Mouse (Mus musculus): ENCODE measurements around the gene Pank2. TPM values are rescaled to one million over a fixed set of nuclear protein-coding genes. Genes with fewer than 3 reads are reported as not detected.
"Not testable (repeated sequence)": the region's sequence is repeated elsewhere in the genome, so short reads cannot be mapped to it uniquely, and the experiment has no call there.

Gene Pank2
- polyA plus RNA-seq, 1 experiment from 2014 or later = 62.2 TPM

GRCm38 (mm10) chr2:131264027-131264426, 1.7 kb downstream of the Pank2 start:
- Histone ChIP-seq H3K27ac (no peak overlapping the region), H3K4me3 (0 out of 2 replicates have a peak overlapping the region, but pooled peaks have one; percentile 84), H3K9me3 (replicated peaks) (no peaks in the 10 kb centered on the region), H3K27me3 (no peaks in the 10 kb centered on the region), H3K4me2 (replicated peaks) (peak overlapping the region; percentile 69), H3K36me3 (no peaks in the 10 kb centered on the region), H3K4me1 (peaks cover 28% of the 10 kb centered on the region), H3K9ac (no peak overlapping the region)
- WGBS = 72% methylated on average over 6 of the region's 6 CpGs
- ATAC-seq (ENCODE audit: low FRiP score) = no peak

- whole genome bisulfite sequencing = 90% methylated on average over 2 of the region's 2 CpGs
- Histone ChIP-seq H3K4me1 (peaks cover 28% of the 10 kb centered on the region), H3K9ac (no peak overlapping the region), H3K4me2 (replicated peaks) (no peak overlapping the region), H3K4me3 (no peak overlapping the region), H3K36me3 (no peaks in the 10 kb centered on the region), H3K27ac (no peak overlapping the region), H3K27me3 (no peaks in the 10 kb centered on the region), H3K9me3 (replicated peaks) (no peaks in the 10 kb centered on the region)
- ATAC-seq (ENCODE audit: low FRiP score) = no peak
These were observed 2.8 kb downstream of the Pank2 start for GRCm38 (mm10) chr2:131265056-131265455.

DNA sequence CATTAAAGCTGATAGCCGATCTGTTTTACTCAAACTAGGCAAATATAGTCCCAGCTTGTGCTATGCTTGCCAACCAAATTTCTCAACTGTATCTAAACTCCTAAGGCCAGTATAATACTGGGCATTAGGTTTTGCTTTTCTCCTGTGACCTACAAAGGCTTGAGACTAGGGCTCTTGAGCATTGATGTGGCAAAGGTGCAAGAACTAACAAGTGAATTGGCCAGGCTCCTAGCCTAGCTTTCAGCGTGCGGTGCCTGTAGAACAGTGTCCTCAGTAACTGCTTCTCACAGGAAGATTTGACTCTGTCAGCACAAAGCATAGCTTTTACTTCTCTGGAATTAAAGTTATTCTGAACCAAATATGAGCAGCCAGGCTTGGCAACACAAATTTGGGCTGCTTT, 13.2 kb downstream of the Pank2 start:
- Histone ChIP-seq H3K4me3 (no peak overlapping the region), H3K36me3 (peaks cover 53% of the 10 kb centered on the region), H3K9ac (no peak overlapping the region), H3K4me2 (replicated peaks) (no peak overlapping the region), H3K27me3 (no peaks in the 10 kb centered on the region), H3K27ac (no peak overlapping the region), H3K9me3 (replicated peaks) (no peaks in the 10 kb centered on the region), H3K4me1 (no peaks in the 10 kb centered on the region)
- ATAC-seq (ENCODE audit: low FRiP score) = no peak
- 96% methylated on average over 3 of the region's 3 CpGs for WGBS

- no peak overlapping the region for H3K27ac ChIP-seq
- 94% methylated on average over 5 of the region's 5 CpGs for WGBS
- H3K4me3 ChIP-seq = no peak overlapping the region
- no peaks in the 10 kb centered on the region for H3K9me3 ChIP-seq (replicated peaks)
- no peak for ATAC-seq (ENCODE audit: low FRiP score)
- no peak overlapping the region for H3K4me2 ChIP-seq (replicated peaks)
- H3K9ac ChIP-seq = no peak overlapping the region
- peaks cover 53% of the 10 kb centered on the region for H3K36me3 ChIP-seq
- H3K27me3 ChIP-seq = no peaks in the 10 kb centered on the region
- no peaks in the 10 kb centered on the region for H3K4me1 ChIP-seq
These were observed 14.4 kb downstream of the Pank2 start for GRCm38 (mm10) chr2:131276722-131277121.

- no peak overlapping the region for H3K27ac ChIP-seq
- ATAC-seq (ENCODE audit: low FRiP score) = no peak
- no peak overlapping the region for H3K9ac ChIP-seq
- H3K27me3 ChIP-seq = no peaks in the 10 kb centered on the region
- no peak overlapping the region for H3K4me3 ChIP-seq
- no peaks in the 10 kb centered on the region for H3K9me3 ChIP-seq (replicated peaks)
- peaks cover 43% of the 10 kb centered on the region for H3K36me3 ChIP-seq
- H3K4me1 ChIP-seq = no peaks in the 10 kb centered on the region
- 96% methylated on average over 1 of the region's 1 CpGs for WGBS
- no peak overlapping the region for H3K4me2 ChIP-seq (replicated peaks)
These were observed 19.3 kb downstream of the Pank2 start for GRCm38 (mm10) chr2:131281596-131281995.

DNA sequence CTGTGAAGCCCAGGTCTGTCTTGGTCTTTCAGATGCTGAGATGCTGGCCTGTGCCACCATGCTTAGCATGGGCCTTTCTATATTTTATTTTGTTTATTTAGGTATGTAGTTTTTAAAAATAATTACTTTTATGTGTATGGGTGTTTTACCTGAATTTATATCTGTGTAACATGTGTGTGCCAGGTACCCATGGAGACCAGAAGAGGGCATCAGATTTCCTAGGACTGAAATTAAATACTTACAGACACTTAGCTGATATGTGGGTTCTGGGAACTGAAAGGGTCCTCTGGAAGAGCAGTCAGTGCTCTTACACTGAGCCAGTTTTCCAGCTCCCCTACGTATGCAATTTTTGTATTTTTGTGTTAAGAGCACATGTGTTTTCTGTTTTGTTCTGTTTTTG, 24.0 kb downstream of the Pank2 start:
- H3K4me3 ChIP-seq = no peak overlapping the region
- no peak overlapping the region for H3K4me2 ChIP-seq (replicated peaks)
- no peaks in the 10 kb centered on the region for H3K4me1 ChIP-seq
- no peak overlapping the region for H3K9ac ChIP-seq
- no peak overlapping the region for H3K27ac ChIP-seq
- H3K27me3 ChIP-seq = no peaks in the 10 kb centered on the region
- no peaks in the 10 kb centered on the region for H3K9me3 ChIP-seq (replicated peaks)
- no peak for ATAC-seq (ENCODE audit: low FRiP score)
- WGBS = 95% methylated on average over 1 of the region's 1 CpGs
- peaks cover 37% of the 10 kb centered on the region for H3K36me3 ChIP-seq

- Histone ChIP-seq H3K36me3 (peaks cover 55% of the 10 kb centered on the region), H3K9ac (no peak overlapping the region), H3K27ac (no peak overlapping the region), H3K27me3 (no peaks in the 10 kb centered on the region), H3K4me1 (no peaks in the 10 kb centered on the region), H3K9me3 (replicated peaks) (no peaks in the 10 kb centered on the region), H3K4me2 (replicated peaks) (no peak overlapping the region), H3K4me3 (no peak overlapping the region)
- ATAC-seq (ENCODE audit: low FRiP score) = no peak
These were observed 28.4 kb downstream of the Pank2 start for GRCm38 (mm10) chr2:131290669-131291068.

DNA sequence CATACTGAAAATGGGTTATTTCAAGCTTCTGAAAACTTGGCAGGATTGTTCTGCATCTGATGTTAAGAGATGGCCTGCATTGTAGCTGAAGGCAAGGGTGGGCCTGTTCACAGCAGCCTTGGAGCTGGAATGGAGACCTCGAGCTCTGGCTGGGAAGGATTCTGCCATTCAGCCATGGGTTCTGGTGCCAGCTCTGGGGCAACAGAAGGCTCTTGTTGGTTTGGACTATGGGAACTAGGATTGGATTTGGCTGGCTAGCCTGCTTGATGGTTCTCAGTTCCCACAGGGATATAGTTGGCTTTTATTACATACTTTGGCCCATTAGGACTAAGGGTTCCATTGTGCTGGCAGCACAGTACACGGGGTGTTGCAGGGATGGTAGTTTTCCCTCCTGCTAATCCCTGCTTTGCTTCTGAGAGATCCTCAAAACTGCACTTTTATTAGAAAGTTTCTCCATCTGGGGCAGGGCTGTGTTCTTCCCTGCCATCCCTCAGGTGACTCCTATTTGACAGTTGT, 34.5 kb downstream of the Pank2 start:
- WGBS = 98% methylated on average over 2 of the region's 2 CpGs
- H3K36me3 ChIP-seq = peaks cover 80% of the 10 kb centered on the region

GRCm38 (mm10) chr2:131298674-131299073, 36.4 kb downstream of the Pank2 start:
- H3K4me1 ChIP-seq; ATAC-seq (ENCODE audit: low FRiP score); H3K4me3 ChIP-seq; H3K9ac ChIP-seq; H3K9me3 ChIP-seq (replicated peaks); H3K4me2 ChIP-seq (replicated peaks); H3K27ac ChIP-seq; H3K27me3 ChIP-seq: not testable (repeated sequence)
- peaks cover 85% of the 10 kb centered on the region for H3K36me3 ChIP-seq
- WGBS = 49% methylated on average over 7 of the region's 7 CpGs

More for the DNA sequence above, 34.5 kb downstream of the Pank2 start:
- H3K9ac ChIP-seq = no peak overlapping the region
- no peaks in the 10 kb centered on the region for H3K27me3 ChIP-seq
- no peaks in the 10 kb centered on the region for H3K9me3 ChIP-seq (replicated peaks)
- no peak for ATAC-seq (ENCODE audit: low FRiP score)
- H3K27ac ChIP-seq = no peak overlapping the region
- H3K4me3 ChIP-seq = no peak overlapping the region
- H3K4me1 ChIP-seq = no peaks in the 10 kb centered on the region
- H3K4me2 ChIP-seq (replicated peaks) = no peak overlapping the region

GRCm38 (mm10) chr2:131300485-131300884, 38.2 kb downstream of the Pank2 start:
- Histone ChIP-seq H3K4me3 (no peak overlapping the region), H3K36me3 (peaks cover 79% of the 10 kb centered on the region)
- no peak for ATAC-seq (ENCODE audit: low FRiP score)

DNA sequence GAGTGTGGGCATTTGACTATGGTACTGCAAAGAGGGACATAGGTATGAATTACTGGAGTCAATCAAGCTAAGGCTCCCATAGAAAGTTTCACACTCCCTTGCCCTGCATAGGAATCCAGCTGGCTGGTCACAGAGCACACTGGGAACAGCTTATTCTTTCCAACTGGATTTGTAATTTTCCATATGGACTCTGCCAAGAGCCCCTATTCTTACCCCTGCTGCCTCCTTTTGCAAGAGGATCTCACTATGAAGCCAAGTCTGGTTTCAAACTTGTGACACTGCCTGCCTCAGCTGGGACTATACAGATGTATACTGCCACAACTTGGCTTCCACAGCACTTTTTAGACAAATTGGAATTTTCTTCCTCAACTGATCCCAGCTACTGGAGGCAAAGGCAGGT, 39.3 kb downstream of the Pank2 start:
- no peaks in the 10 kb centered on the region for H3K9me3 ChIP-seq (replicated peaks)
- H3K9ac ChIP-seq = no peak overlapping the region
- no peak overlapping the region for H3K27ac ChIP-seq
- no peak for ATAC-seq (ENCODE audit: low FRiP score)
- H3K27me3 ChIP-seq = no peaks in the 10 kb centered on the region
- H3K36me3 ChIP-seq = peaks cover 69% of the 10 kb centered on the region
- H3K4me1 ChIP-seq = no peaks in the 10 kb centered on the region
- H3K4me3 ChIP-seq = no peak overlapping the region
- H3K4me2 ChIP-seq (replicated peaks) = no peak overlapping the region

More at GRCm38 (mm10) chr2:131300485-131300884, 38.2 kb downstream of the Pank2 start:
- no peaks in the 10 kb centered on the region for H3K9me3 ChIP-seq (replicated peaks)
- no peaks in the 10 kb centered on the region for H3K27me3 ChIP-seq
- H3K9ac ChIP-seq = no peak overlapping the region
- no peak overlapping the region for H3K27ac ChIP-seq
- H3K4me2 ChIP-seq (replicated peaks) = no peak overlapping the region
- 91% methylated on average over 2 of the region's 2 CpGs for WGBS
- H3K4me1 ChIP-seq = no peaks in the 10 kb centered on the region

DNA sequence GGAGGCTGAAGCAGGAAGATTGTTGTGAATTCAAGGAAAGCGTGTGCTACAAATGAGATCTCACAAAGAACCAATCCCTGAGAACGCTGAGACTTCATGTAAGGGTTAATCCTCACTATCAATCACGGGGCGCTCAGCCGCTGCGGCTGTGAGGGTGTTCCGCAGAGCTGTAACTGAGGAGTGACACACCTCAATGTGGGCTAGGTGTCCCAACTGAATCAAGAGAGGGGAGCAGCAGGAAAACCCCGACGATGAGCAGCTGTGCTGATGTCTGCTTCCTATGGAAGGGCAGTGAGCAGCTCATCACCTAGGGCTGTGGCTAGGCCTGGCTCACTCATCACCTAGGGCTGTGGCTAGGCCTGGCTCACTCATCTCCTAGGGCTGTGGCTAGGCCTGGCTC, 42.2 kb downstream of the Pank2 start:
- no peaks in the 10 kb centered on the region for H3K9me3 ChIP-seq (replicated peaks)
- H3K4me2 ChIP-seq (replicated peaks) = no peak overlapping the region
- H3K4me1 ChIP-seq = no peaks in the 10 kb centered on the region
- no peak overlapping the region for H3K9ac ChIP-seq
- H3K4me3 ChIP-seq = no peak overlapping the region
- 90% methylated on average over 9 of the region's 9 CpGs for WGBS
- H3K27me3 ChIP-seq = no peaks in the 10 kb centered on the region
- no peak overlapping the region for H3K27ac ChIP-seq
- ATAC-seq (ENCODE audit: low FRiP score) = no peak
- H3K36me3 ChIP-seq = peaks cover 49% of the 10 kb centered on the region

GRCm38 (mm10) chr2:131305226-131305625, 42.9 kb downstream of the Pank2 start:
- ATAC-seq (ENCODE audit: low FRiP score) = not testable (repeated sequence)
- WGBS = 90% methylated on average over 1 of the region's 1 CpGs

More at GRCm38 (mm10) chr2:131305226-131305625, 42.9 kb downstream of the Pank2 start:
- not testable (repeated sequence) for H3K27me3 ChIP-seq; H3K9ac ChIP-seq; H3K4me3 ChIP-seq; H3K9me3 ChIP-seq (replicated peaks); H3K4me2 ChIP-seq (replicated peaks); H3K27ac ChIP-seq; H3K4me1 ChIP-seq
- H3K36me3 ChIP-seq = peaks cover 46% of the 10 kb centered on the region

All from hindbrain, embryonic 12.5 days (tissue).